Mouse (Mus musculus): ENCODE measurements around the gene Mindy3. TPM values are rescaled to one million over a fixed set of nuclear protein-coding genes. Genes with fewer than 3 reads are reported as not detected.

The Mindy3 gene
- polyA plus RNA-seq, 1 experiment from 2014 or later: 47.8 TPM

GRCm38 (mm10) chr2:12320914-12321313 is 98.4 kb downstream of the Mindy3 start:
- WGBS: 87% methylated on average over 4 of the region's 4 CpGs
- no peaks in the 10 kb centered on the region for H3K36me3 ChIP-seq
- H3K27me3 ChIP-seq: no peaks in the 10 kb centered on the region
- H3K27ac ChIP-seq: no peak overlapping the region
- H3K9me3 ChIP-seq: no peaks in the 10 kb centered on the region
- no peak for ATAC-seq
- 0 out of 2 replicates have a peak, but pooled peaks cover 4% of the 10 kb centered on the region for H3K4me1 ChIP-seq (replicated peaks)
- H3K4me3 ChIP-seq (replicated peaks): no peak overlapping the region
- H3K4me2 ChIP-seq (replicated peaks): no peak overlapping the region
- no peak overlapping the region for H3K9ac ChIP-seq (replicated peaks)

- Histone ChIP-seq H3K27me3 (no peaks in the 10 kb centered on the region), H3K4me3 (replicated peaks) (no peak overlapping the region), H3K9me3 (no peaks in the 10 kb centered on the region), H3K27ac (no peak overlapping the region), H3K9ac (replicated peaks) (no peak overlapping the region), H3K4me2 (replicated peaks) (no peak overlapping the region), H3K36me3 (no peaks in the 10 kb centered on the region), H3K4me1 (replicated peaks) (0 out of 2 replicates have a peak, but pooled peaks cover 4% of the 10 kb centered on the region)
- WGBS: 97% methylated on average over 3 of the region's 3 CpGs
- no peak for ATAC-seq
These were observed 100.6 kb downstream of the Mindy3 start for GRCm38 (mm10) chr2:12318715-12319114.

GRCm38 (mm10) chr2:12318036-12318435 is 101.2 kb downstream of the Mindy3 start:
- ATAC-seq: no peak
- no peak overlapping the region for H3K4me2 ChIP-seq (replicated peaks)
- no peak overlapping the region for H3K9ac ChIP-seq (replicated peaks)
- no peak overlapping the region for H3K27ac ChIP-seq
- no peaks in the 10 kb centered on the region for H3K27me3 ChIP-seq
- H3K9me3 ChIP-seq: no peaks in the 10 kb centered on the region
- 0 out of 2 replicates have a peak, but pooled peaks cover 4% of the 10 kb centered on the region for H3K4me1 ChIP-seq (replicated peaks)
- H3K4me3 ChIP-seq (replicated peaks): no peak overlapping the region
- H3K36me3 ChIP-seq: no peaks in the 10 kb centered on the region
- WGBS: 91% methylated on average over 4 of the region's 4 CpGs

GRCm38 (mm10) chr2:12317343-12317742 is 101.9 kb downstream of the Mindy3 start:
- no peak overlapping the region for H3K4me3 ChIP-seq (replicated peaks)
- no peaks in the 10 kb centered on the region for H3K27me3 ChIP-seq
- H3K4me1 ChIP-seq (replicated peaks): 0 out of 2 replicates have a peak, but pooled peaks cover 4% of the 10 kb centered on the region
- 87% methylated on average over 5 of the region's 5 CpGs for WGBS
- H3K4me2 ChIP-seq (replicated peaks): no peak overlapping the region
- no peak overlapping the region for H3K9ac ChIP-seq (replicated peaks)
- no peak overlapping the region for H3K27ac ChIP-seq
- no peak for ATAC-seq
- no peaks in the 10 kb centered on the region for H3K36me3 ChIP-seq
- H3K9me3 ChIP-seq: no peaks in the 10 kb centered on the region

GRCm38 (mm10) chr2:12316361-12316760 is 102.9 kb downstream of the Mindy3 start:
- Histone ChIP-seq H3K4me3 (replicated peaks) (no peak overlapping the region), H3K9me3 (no peaks in the 10 kb centered on the region), H3K4me1 (replicated peaks) (0 out of 2 replicates have a peak, but pooled peaks cover 4% of the 10 kb centered on the region), H3K27ac (no peak overlapping the region), H3K9ac (replicated peaks) (no peak overlapping the region), H3K27me3 (no peaks in the 10 kb centered on the region), H3K4me2 (replicated peaks) (no peak overlapping the region), H3K36me3 (no peaks in the 10 kb centered on the region)
- WGBS: 32% methylated on average over 7 of the region's 7 CpGs
- ATAC-seq: peak; percentile 30; the same call in 1 of the 2 replicates

DNA sequence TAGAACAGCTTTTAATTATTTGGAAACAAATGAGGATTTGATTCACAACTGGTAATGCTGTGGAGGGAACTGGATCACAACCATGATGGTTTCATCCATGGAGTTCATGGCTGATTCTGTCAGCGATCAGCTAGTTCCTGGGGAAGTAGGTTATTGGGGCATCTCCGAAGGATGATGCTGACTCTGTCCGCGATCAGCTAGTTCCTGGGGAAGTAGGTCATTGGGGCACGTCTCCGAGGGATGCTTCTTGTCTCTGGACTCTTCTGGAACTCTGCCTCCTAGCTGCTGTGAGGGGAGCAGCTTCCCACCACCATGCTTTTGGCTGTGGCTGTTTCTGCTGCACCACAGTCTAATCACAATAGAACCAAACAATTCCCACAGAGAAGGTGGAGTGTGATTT is 105.2 kb downstream of the Mindy3 start:
- H3K9ac ChIP-seq (replicated peaks): no peak overlapping the region
- H3K27me3 ChIP-seq: no peaks in the 10 kb centered on the region
- H3K4me3 ChIP-seq (replicated peaks): no peak overlapping the region
- no peaks in the 10 kb centered on the region for H3K36me3 ChIP-seq
- H3K27ac ChIP-seq: no peak overlapping the region
- H3K9me3 ChIP-seq: no peaks in the 10 kb centered on the region
- no peak for ATAC-seq
- 74% methylated on average over 6 of the region's 6 CpGs for WGBS
- H3K4me1 ChIP-seq (replicated peaks): 0 out of 2 replicates have a peak, but pooled peaks cover 4% of the 10 kb centered on the region
- no peak overlapping the region for H3K4me2 ChIP-seq (replicated peaks)

- no peaks in the 10 kb centered on the region for H3K9me3 ChIP-seq
These were observed 110.8 kb downstream of the Mindy3 start for GRCm38 (mm10) chr2:12308466-12308865.

DNA sequence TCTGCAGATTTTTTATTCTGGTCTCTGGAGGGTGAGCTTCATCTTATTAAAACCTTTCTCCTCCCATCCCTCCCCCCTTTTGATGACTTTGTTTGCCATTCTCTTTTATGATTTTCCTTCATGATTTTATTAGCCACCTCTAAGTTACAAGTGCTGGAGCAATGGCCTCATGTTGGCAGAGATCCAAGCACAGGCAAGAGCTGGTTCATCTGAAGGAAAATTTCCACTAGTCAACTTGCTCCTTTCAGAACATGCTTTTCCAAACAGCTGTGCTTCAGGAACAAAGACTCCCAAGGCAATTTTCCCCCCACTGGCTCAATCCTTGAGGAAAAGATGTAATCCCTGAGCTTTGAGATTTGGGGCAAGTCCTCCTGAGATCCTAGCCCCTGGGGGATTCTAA is 112.0 kb downstream of the Mindy3 start:
- H3K9ac ChIP-seq (replicated peaks): no peak overlapping the region
- 0 out of 2 replicates have a peak, but pooled peaks cover 2% of the 10 kb centered on the region for H3K27me3 ChIP-seq
- H3K4me2 ChIP-seq (replicated peaks): no peak overlapping the region
- no peaks in the 10 kb centered on the region for H3K36me3 ChIP-seq
- H3K4me3 ChIP-seq (replicated peaks): no peak overlapping the region
- 0 out of 2 replicates have a peak, but pooled peaks cover 5% of the 10 kb centered on the region for H3K4me1 ChIP-seq (replicated peaks)
- ATAC-seq: no peak
- no peaks in the 10 kb centered on the region for H3K9me3 ChIP-seq
- H3K27ac ChIP-seq: no peak overlapping the region

More at GRCm38 (mm10) chr2:12308466-12308865, 110.8 kb downstream of the Mindy3 start:
- Histone ChIP-seq H3K36me3 (no peaks in the 10 kb centered on the region), H3K27ac (no peak overlapping the region), H3K4me3 (replicated peaks) (no peak overlapping the region), H3K4me2 (replicated peaks) (no peak overlapping the region), H3K4me1 (replicated peaks) (0 out of 2 replicates have a peak, but pooled peaks cover 5% of the 10 kb centered on the region), H3K9ac (replicated peaks) (no peak overlapping the region), H3K27me3 (no peaks in the 10 kb centered on the region)
- ATAC-seq: no peak

DNA sequence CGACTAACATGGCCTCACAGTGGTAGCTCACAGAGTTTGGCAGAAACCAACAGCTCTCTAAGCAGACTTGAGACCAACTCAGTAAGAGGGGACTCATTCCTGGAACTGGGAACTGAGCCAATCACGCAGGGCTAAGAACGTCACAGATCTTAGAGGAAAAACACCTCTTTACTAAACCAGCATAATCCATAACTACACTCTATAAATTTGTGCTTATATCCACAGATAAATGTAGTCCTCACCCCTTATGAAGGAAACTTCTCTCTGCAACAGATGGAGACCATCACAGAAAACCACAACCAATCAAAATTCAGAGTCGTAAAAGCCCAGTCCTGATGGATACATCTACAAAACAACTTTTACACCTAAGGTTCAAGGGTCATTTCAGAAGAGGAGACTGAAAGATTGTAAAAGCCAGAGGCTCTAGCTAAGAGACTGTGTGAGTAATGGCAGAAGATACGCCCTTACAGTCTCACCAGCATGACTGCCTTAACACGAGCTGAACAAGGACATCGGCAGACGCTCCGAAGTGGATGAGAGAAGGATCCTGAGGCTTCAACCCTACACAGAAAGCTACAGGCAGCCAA is 114.1 kb downstream of the Mindy3 start:
- Histone ChIP-seq H3K9ac (replicated peaks) (no peak overlapping the region), H3K4me2 (replicated peaks) (no peak overlapping the region), H3K4me3 (replicated peaks) (no peak overlapping the region), H3K4me1 (replicated peaks) (peaks cover 11% of the 10 kb centered on the region), H3K9me3 (no peaks in the 10 kb centered on the region), H3K36me3 (no peaks in the 10 kb centered on the region), H3K27ac (no peak overlapping the region), H3K27me3 (peaks cover 17% of the 10 kb centered on the region)
- WGBS: 91% methylated on average over 9 of the region's 9 CpGs
- ATAC-seq: no peak

- Histone ChIP-seq H3K4me1 (replicated peaks) (peaks cover 6% of the 10 kb centered on the region), H3K9me3 (no peaks in the 10 kb centered on the region), H3K9ac (replicated peaks) (peak within 1 kb of the TSS; percentile 73), H3K27ac (no peak within 1 kb of the TSS), H3K4me2 (replicated peaks) (peak within 1 kb of the TSS; percentile 92), H3K4me3 (replicated peaks) (peak within 1 kb of the TSS; percentile 70), H3K36me3 (no peaks in the 10 kb centered on the region), H3K27me3 (peaks cover 17% of the 10 kb centered on the region)
- WGBS: under 1% methylated on average over 54 of the region's 56 CpGs
- ATAC-seq: peak; percentile 99
These were observed 117.7 kb downstream of the Mindy3 start, which contains the start of gene Itga8 for GRCm38 (mm10) chr2:12301431-12302170. Gene Itga8, minus strand, starts transcription at chr2:12301922.

GRCm38 (mm10) chr2:12300449-12301228 is 118.6 kb downstream of the Mindy3 start:
- Histone ChIP-seq H3K27ac (no peak overlapping the region), H3K36me3 (no peaks in the 10 kb centered on the region), H3K9ac (replicated peaks) (no peak overlapping the region), H3K4me1 (replicated peaks) (peaks cover 6% of the 10 kb centered on the region), H3K9me3 (no peaks in the 10 kb centered on the region), H3K27me3 (peaks cover 17% of the 10 kb centered on the region), H3K4me2 (replicated peaks) (peak overlapping the region; percentile 92), H3K4me3 (replicated peaks) (peak overlapping the region; percentile 70)
- ATAC-seq: no peak
- WGBS: 78% methylated on average over 15 of the region's 15 CpGs

GRCm38 (mm10) chr2:12297287-12297686 is 122.0 kb downstream of the Mindy3 start:
- WGBS: 83% methylated on average over 5 of the region's 5 CpGs
- ATAC-seq: no peak

More at GRCm38 (mm10) chr2:12297287-12297686, 122.0 kb downstream of the Mindy3 start:
- Histone ChIP-seq H3K36me3 (no peaks in the 10 kb centered on the region), H3K27me3 (peaks cover 15% of the 10 kb centered on the region), H3K27ac (no peak overlapping the region), H3K4me2 (replicated peaks) (no peak overlapping the region), H3K9me3 (no peaks in the 10 kb centered on the region), H3K9ac (replicated peaks) (no peak overlapping the region), H3K4me1 (replicated peaks) (peaks cover 6% of the 10 kb centered on the region), H3K4me3 (replicated peaks) (no peak overlapping the region)
